Mouse (Mus musculus) midbrain, embryonic 15.5 days (tissue): ENCODE measurements around the gene Rnaseh2c. TPM values are rescaled to one million over a fixed set of nuclear protein-coding genes. Genes with fewer than 3 reads are reported as not detected.

Source experiments
- ATAC-seq: fragments of 200-750 bp; cut with Nextera tagmentation; replicated peaks from 2 replicates; pipeline ENCODE4 v1.8.0; 2017; ENCODE audit warnings: moderate TSS enrichment
- H3K27ac ChIP-seq: fragments of 300-500 bp; sonication (generic); 2 replicates; pipeline ENCODE4 v1.5.1; 2015; ENCODE audit warnings: mild to moderate bottlenecking, inconsistent platforms
- H3K27me3 ChIP-seq: fragments of 300-500 bp; sonication (generic); replicated peaks from 2 replicates; pipeline ENCODE4 v1.6.1; 2015; ENCODE audit warnings: inconsistent platforms
- H3K36me3 ChIP-seq: fragments of 300-500 bp; sonication (generic); replicated peaks from 2 replicates; pipeline ENCODE4 v1.6.1; 2015; ENCODE audit warnings: inconsistent platforms
- H3K4me1 ChIP-seq: fragments of 300-500 bp; sonication (generic); 2 replicates; pipeline ENCODE4 v1.6.1; 2015; ENCODE audit warnings: inconsistent platforms
- H3K4me2 ChIP-seq: fragments of 300-500 bp; sonication (generic); 2 replicates; pipeline ENCODE4 v1.6.1; 2015; ENCODE audit warnings: inconsistent platforms, mild to moderate bottlenecking, moderate library complexity
- H3K4me3 ChIP-seq: fragments of 300-500 bp; sonication (generic); 2 replicates; pipeline ENCODE4 v1.5.1; 2015; ENCODE audit warnings: mild to moderate bottlenecking, inconsistent platforms
- H3K9ac ChIP-seq: fragments of 300-500 bp; sonication (generic); 2 replicates; pipeline ENCODE4 v1.6.1; 2015; ENCODE audit warnings: mild to moderate bottlenecking, inconsistent platforms
- H3K9me3 ChIP-seq: fragments of 300-500 bp; sonication (generic); 2 replicates; pipeline ENCODE4 v1.6.1; 2016; ENCODE audit warnings: inconsistent platforms
- WGBS: fragments of 180-500 bp; shearing (Covaris S2); methylation state at CpG from one replicate; pipeline ENCODE4 v1.1.7; 2015; ENCODE audit warnings: mixed read lengths; 5-methylcytosine and 5-hydroxymethylcytosine counted together
- polyA plus RNA-seq: library from polyadenylated mRNA; unstranded; fragments of >200 nt; fragmentation: Nextera tagmentation; extraction: Ambion mirVana; gene quantifications from 2 replicates; pipeline ENCODE4 v1.2.1, GENCODE M21; 2015

Gene Rnaseh2c
- polyA plus RNA-seq, 1 experiment from 2014 or later: 57.7 TPM

DNA sequence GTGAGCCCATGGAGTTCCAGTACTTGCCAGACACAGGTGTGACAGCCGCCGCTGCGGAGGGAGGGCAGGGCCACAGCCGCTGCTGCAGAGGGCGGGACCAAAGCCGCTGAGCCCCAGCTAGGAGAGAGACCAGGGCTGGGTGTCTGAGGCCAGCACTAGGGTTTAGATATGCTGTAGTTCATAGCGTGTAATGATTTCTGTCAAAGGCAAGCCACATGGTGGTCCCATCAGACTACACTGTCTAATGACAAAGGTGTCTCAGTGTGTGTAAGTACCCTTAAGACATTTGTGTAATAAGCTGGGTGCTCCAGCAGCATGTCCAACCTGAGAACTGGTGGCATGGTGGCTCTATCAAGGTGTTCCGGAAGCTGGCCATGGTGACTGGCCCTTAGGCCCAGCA is 40.0 kb downstream of the Rnaseh2c start:
- no peak for ATAC-seq

DNA sequence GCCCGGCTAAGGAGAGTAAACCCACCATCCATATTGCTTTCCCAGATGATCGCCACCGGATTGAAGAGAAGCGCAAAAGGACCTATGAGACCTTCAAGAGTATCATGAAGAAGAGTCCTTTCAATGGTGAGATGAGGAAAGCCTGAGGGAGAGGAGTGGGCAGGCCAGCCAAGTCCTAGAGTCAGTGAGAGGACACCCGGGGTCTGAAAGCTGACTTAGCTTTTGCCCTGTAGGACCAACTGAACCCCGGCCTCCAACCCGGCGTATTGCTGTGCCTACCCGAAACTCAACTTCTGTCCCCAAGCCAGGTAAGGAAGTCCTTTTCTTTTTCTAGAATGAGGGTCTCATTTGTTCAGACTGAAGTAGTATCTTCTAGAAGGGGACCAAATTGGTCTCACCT is 43.6 kb downstream of the Rnaseh2c start:
- no peak for ATAC-seq
- peaks cover 69% of the 10 kb centered on the region for H3K36me3 ChIP-seq
- no peak overlapping the region for H3K27ac ChIP-seq
- H3K4me2 ChIP-seq: no peak overlapping the region
- H3K9ac ChIP-seq: no peak overlapping the region
- peaks cover 14% of the 10 kb centered on the region for H3K4me1 ChIP-seq
- WGBS: 97% methylated on average over 9 of the region's 9 CpGs
- no peaks in the 10 kb centered on the region for H3K27me3 ChIP-seq
- no peaks in the 10 kb centered on the region for H3K9me3 ChIP-seq
- no peak overlapping the region for H3K4me3 ChIP-seq

More for the DNA sequence above, 40.0 kb downstream of the Rnaseh2c start:
- H3K27me3 ChIP-seq: no peaks in the 10 kb centered on the region
- peaks cover 18% of the 10 kb centered on the region for H3K4me1 ChIP-seq
- no peak overlapping the region for H3K27ac ChIP-seq
- H3K4me3 ChIP-seq: no peak overlapping the region
- no peaks in the 10 kb centered on the region for H3K9me3 ChIP-seq
- no peak overlapping the region for H3K9ac ChIP-seq
- H3K36me3 ChIP-seq: peaks cover 63% of the 10 kb centered on the region
- WGBS: 93% methylated on average over 8 of the region's 8 CpGs
- H3K4me2 ChIP-seq: no peak overlapping the region

DNA sequence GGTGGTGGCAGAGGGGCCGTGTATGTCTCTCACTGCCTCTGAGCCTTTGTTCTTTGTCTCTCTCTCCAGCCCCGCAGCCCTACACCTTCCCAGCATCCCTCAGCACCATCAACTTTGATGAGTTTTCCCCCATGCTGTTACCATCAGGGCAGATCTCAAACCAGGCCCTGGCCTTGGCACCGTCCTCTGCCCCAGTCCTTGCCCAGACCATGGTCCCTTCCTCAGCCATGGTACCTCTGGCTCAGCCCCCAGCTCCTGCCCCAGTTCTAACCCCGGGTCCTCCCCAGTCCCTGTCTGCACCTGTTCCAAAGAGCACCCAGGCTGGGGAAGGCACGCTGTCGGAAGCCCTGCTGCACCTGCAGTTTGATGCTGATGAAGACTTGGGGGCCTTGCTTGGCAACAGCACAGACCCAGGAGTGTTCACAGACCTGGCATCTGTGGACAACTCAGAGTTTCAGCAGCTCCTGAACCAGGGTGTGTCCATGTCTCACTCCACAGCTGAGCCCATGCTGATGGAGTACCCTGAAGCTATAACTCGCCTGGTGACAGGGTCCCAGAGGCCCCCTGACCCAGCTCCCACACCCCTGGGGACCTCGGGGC is 45.2 kb downstream of the Rnaseh2c start:
- no peak for ATAC-seq
- Histone ChIP-seq H3K9me3 (no peaks in the 10 kb centered on the region), H3K4me1 (peaks cover 14% of the 10 kb centered on the region), H3K27ac (no peak overlapping the region), H3K27me3 (no peaks in the 10 kb centered on the region), H3K36me3 (peaks cover 53% of the 10 kb centered on the region), H3K9ac (no peak overlapping the region), H3K4me2 (no peak overlapping the region), H3K4me3 (no peak overlapping the region)
- WGBS: 93% methylated on average over 8 of the region's 8 CpGs

DNA sequence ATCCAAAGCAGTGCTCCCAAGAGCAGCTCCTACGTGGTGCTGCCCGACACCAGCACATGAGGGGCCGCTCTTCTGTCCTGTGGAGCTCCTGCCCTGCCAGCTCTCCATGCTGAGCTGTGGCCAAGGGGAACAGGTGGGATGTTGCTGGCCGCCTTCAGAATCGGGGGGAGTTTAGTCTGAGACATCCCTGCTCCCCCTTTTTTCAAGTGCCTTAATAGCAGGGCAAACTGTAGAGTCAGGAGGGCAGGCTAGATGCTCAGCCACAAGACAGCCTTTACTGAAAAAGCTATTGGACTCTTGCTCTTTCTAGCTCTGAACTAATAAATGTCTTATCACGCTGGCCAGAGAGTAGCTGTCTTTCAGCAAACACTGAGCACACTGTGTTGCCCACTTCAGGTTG is 46.1 kb downstream of the Rnaseh2c start:
- 95% methylated on average over 6 of the region's 6 CpGs for WGBS
- Histone ChIP-seq H3K4me3 (no peak overlapping the region), H3K9ac (no peak overlapping the region), H3K4me2 (no peak overlapping the region), H3K27ac (peak overlapping the region; percentile 76), H3K9me3 (no peaks in the 10 kb centered on the region), H3K27me3 (no peaks in the 10 kb centered on the region), H3K4me1 (peaks cover 14% of the 10 kb centered on the region), H3K36me3 (peaks cover 45% of the 10 kb centered on the region)
- ATAC-seq: no peak

DNA sequence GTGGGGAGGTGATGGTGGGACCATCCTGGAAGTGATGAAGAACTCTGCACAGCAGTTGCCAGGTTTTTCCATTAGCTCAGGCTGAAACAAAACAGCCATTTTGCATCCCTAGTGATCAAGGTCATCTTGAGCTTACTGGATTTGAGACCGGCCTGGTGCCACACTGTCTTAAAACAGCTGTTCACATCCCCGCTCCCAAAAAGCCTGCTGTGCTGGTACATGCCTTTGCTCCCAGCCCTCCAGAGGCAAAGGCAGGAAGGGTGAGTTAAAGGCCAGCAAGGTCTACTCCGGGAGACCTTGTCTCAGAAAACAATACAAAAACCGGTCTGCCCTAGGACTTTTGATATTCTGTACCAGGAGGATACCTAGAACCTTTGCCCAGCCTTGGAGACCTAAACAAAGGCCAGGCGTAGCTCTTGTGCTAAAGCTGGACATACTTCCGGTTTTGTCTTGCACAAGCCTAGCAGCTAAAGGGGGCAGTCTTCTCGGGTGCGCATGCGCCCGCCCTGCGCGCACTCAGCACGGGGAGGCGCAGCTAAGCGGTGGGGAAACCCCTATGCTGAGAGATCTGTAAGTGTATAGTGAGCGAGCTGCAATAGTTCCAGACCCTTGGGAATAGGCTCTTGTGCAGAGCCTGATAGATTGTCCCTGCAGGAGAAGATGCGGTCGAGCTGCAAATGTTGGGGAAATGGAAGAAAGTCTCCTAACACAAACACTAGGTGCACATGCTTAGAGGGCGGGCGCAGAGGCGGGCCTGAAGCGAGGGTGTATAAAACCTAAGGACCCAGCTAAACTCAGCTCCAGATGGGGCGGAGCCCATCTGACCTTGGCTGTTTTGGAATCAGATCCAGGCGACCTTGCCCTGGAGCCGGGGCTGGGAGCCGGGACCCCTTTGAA is 47.0 kb downstream of the Rnaseh2c start:
- Histone ChIP-seq H3K27ac (peak overlapping the region; percentile 76), H3K9ac (peak overlapping the region; percentile 29), H3K4me2 (peak overlapping the region; percentile 52), H3K4me3 (peak overlapping the region; percentile 23), H3K4me1 (peaks cover 14% of the 10 kb centered on the region), H3K36me3 (peaks cover 39% of the 10 kb centered on the region), H3K27me3 (0 out of 2 replicates have a peak, but pooled peaks cover 4% of the 10 kb centered on the region), H3K9me3 (no peaks in the 10 kb centered on the region)
- ATAC-seq: peak; percentile 91
- 14% methylated on average over 26 of the region's 26 CpGs for WGBS

DNA sequence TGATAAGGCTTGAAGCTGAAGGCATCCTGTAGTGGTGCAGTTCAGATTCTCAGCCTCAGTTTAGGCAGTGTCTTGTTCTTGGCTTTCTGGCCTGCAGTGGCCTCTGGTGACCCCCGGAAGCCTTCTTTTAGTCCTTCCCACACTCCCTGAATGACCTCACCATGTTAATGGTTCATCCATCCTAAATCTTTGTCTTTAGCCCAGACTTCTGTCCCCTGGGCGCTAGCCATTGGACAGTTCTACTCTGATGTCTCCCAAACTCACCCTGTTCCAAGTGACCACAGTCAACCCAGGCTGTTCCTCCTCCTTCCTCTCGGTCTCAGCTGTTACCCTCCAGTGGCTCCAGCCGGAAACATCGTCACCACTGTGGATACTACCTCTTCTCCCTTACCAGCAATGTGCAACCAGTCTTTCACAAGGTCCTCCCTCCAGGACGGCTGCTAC is 47.6 kb downstream of the Rnaseh2c start:
- 74% methylated on average over 6 of the region's 6 CpGs for WGBS
- peaks cover 21% of the 10 kb centered on the region for H3K4me1 ChIP-seq
- H3K4me3 ChIP-seq: peak overlapping the region; percentile 23
- no peaks in the 10 kb centered on the region for H3K9me3 ChIP-seq
- H3K9ac ChIP-seq: peak overlapping the region; percentile 29; the same call in 1 of the 2 replicates
- ATAC-seq: peak; percentile 57; the same call in 1 of the 2 replicates
- H3K27me3 ChIP-seq: peaks cover 6% of the 10 kb centered on the region
- H3K4me2 ChIP-seq: peak overlapping the region; percentile 52
- peaks cover 33% of the 10 kb centered on the region for H3K36me3 ChIP-seq
- peak overlapping the region; percentile 76 for H3K27ac ChIP-seq

DNA sequence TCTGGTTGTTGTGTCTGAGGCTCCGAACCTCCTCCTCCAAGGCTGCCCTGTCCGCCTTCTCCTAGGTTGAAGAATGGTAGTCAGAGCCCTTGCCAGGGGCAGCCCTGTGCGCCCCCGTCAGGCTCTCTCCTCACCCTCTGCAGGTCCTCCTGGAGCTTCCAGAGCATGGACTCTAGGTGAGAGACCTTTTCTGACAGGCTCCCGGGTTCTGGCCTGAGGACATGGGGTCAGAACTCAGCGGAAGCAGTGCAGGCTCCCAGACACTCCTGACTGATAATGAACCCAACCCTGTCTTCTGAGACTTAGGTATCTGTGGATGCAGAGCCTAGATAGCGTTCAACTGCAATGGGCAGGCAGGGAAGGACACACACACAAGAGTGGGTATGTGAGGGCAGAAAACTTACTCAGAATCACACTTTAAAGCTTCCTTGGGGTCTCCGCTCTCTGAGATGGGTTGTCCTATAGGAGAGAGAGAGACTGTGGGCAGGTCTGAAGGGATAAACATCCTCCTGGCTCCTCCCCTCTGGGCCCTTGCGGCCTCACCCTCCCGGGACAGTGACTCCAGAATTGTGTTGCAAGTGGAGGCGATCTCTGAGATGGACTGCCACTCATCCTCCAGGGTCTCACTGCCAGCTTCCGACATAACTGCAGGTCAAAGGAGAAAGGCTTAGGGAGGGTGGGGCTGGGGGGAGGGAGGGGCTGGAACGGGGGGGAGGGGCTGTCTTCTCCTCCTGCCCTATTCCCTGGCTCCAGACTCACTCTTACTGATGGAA is 50.0 kb downstream of the Rnaseh2c start:
- Histone ChIP-seq H3K4me3 (no peak overlapping the region), H3K4me1 (peaks cover 30% of the 10 kb centered on the region), H3K9ac (no peak overlapping the region), H3K27me3 (peaks cover 28% of the 10 kb centered on the region), H3K4me2 (no peak overlapping the region), H3K9me3 (no peaks in the 10 kb centered on the region), H3K36me3 (peaks cover 10% of the 10 kb centered on the region), H3K27ac (no peak overlapping the region)
- WGBS: 54% methylated on average over 13 of the region's 13 CpGs
- no peak for ATAC-seq

DNA sequence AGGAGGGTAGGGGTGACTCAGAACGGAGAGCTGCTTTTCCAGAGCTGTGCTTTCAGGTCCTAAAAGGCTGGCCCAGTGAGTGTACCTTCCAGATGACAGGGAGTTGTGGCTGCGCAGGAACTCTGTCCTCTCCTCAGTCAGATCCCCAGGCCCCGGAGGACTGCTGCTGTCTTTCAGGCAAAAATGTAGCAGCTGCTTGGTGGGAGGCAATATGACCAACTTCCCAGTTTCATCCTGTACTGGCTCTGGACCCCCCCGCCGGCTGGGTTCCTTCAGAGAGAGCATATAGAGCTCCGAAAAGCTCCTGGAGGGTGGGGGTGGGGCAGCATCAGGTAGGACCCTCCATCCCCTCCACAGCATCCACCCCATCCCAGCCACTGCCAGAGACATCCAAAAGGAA is 50.9 kb downstream of the Rnaseh2c start:
- ATAC-seq: no peak
- H3K4me1 ChIP-seq: peaks cover 30% of the 10 kb centered on the region
- no peak overlapping the region for H3K9ac ChIP-seq
- 0 out of 2 replicates have a peak, but pooled peaks cover 3% of the 10 kb centered on the region for H3K36me3 ChIP-seq
- no peaks in the 10 kb centered on the region for H3K9me3 ChIP-seq
- 83% methylated on average over 6 of the region's 6 CpGs for WGBS
- H3K27ac ChIP-seq: no peak overlapping the region
- peaks cover 28% of the 10 kb centered on the region for H3K27me3 ChIP-seq
- H3K4me2 ChIP-seq: no peak overlapping the region
- no peak overlapping the region for H3K4me3 ChIP-seq

DNA sequence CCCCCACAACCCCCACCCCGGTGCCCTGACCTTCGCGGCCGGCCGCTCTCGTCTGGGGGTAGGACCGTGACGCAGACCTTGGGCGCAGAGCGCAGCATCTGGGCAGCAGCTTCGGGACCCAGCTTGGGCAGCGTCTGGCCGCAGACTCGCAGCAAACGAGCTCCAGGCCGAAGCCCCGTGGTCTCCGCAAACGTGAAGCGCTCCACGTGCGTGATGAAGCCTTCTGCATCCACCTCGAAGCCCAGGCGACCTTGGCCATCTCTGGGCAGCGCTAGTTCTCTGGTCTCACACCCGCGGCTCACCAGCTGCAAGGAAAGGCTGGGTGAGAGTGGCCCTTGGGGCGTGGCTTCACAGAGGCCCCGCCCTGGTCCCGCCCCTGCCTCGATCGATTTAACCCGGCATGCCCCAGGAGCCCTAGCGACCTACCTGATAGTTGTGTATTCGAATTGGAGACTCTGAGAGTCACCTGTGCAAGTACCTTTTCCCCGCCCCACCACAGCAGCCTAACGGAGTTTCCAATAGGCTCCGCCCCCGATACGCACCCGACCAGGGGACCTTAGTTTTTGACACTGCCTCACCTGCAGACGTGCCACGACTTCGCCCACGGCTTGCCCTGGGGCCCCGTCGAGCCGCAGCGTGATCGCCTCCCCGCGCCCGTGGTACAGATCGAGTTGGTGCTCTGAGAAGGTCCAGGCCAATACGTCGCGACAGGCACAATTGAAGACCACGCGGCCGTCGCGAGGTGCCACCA is 52.5 kb downstream of the Rnaseh2c start:
- Histone ChIP-seq H3K9ac (peak overlapping the region; percentile 39; the same call in 1 of the 2 replicates), H3K4me3 (peak overlapping the region; percentile 33), H3K36me3 (no peaks in the 10 kb centered on the region), H3K27ac (no peak overlapping the region), H3K9me3 (no peaks in the 10 kb centered on the region), H3K4me2 (peak overlapping the region; percentile 52), H3K27me3 (peaks cover 28% of the 10 kb centered on the region), H3K4me1 (peaks cover 17% of the 10 kb centered on the region)
- peak; percentile 65 for ATAC-seq
- WGBS: 5% methylated on average over 62 of the region's 62 CpGs

DNA sequence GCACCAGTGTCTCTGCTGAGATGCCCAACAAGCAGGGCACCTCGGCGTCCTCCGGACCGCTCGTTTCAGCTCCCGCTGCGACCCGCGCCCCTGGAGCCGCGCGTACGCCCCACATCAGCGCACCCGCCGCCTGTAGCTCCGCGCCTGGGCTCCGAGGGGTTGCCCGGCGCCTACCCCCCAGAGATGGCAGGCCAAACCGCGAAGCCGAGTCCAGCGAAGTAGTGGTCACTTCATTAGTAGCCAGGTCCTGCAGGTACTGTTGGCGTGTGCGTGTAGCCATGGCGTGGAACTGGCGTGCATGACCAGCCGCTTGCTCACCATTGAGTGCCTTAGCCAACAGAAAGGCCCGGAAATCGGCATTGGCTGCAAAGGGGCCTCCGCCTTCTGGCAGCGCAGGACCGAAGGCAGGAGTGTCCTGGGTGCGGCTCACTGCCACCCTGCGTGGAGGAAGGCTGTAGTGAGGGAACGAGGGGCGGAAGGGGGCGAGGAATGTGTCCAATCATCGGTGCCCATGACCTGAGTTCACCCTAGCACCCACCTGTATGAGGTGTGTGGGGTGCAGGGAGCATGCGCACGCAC is 53.1 kb downstream of the Rnaseh2c start:
- peak; percentile 42 for ATAC-seq
- Histone ChIP-seq H3K27ac (no peak overlapping the region), H3K9me3 (no peaks in the 10 kb centered on the region), H3K9ac (peak overlapping the region; percentile 39; the same call in 1 of the 2 replicates), H3K27me3 (peaks cover 28% of the 10 kb centered on the region), H3K4me2 (peak overlapping the region; percentile 52), H3K4me3 (peak overlapping the region; percentile 33), H3K4me1 (peaks cover 16% of the 10 kb centered on the region), H3K36me3 (no peaks in the 10 kb centered on the region)
- 12% methylated on average over 43 of the region's 43 CpGs for WGBS
